Mouse (Mus musculus) kidney, postnatal 25 days (tissue): ENCODE data around the gene Pld3.
A peak's percentile ranks its signal among the peaks of the same experiment; 100 is the strongest.

ENCODE experiments used
- DNase-seq, 2 experiments: peaks; one replicate each; pipeline ENCODE4 v3.0.0; 2021; ENCODE audit warnings: mixed read lengths in 2 of 2

The Pld3 gene

GRCm38 (mm10) chr7:27552931-27553513, at the start of gene Pld3, which contains the start of gene 2310022A10Rik:
Gene Pld3, minus strand, starts transcription at chr7:27553218.
Gene 2310022A10Rik, plus strand, starts transcription at chr7:27553233.
- peak; percentile 97 to 99 for DNase-seq

GRCm38 (mm10) chr7:27602161-27602560, 49.1 kb upstream of the Pld3 start:
- no peak for DNase-seq

- DNase-seq = no peak
Observed at GRCm38 (mm10) chr7:27601628-27602027, 48.6 kb upstream of the Pld3 start.

GRCm38 (mm10) chr7:27598053-27598452, 45.0 kb upstream of the Pld3 start:
- DNase-seq = no peak

GRCm38 (mm10) chr7:27596586-27597503, 43.8 kb upstream of the Pld3 start:
- peak; percentile 24 to 51 for DNase-seq

- peak; percentile 58 to 77 for DNase-seq
Observed at GRCm38 (mm10) chr7:27592934-27593645, 40.1 kb upstream of the Pld3 start.

- peak; percentile 45 to 61 for DNase-seq
Observed at GRCm38 (mm10) chr7:27592217-27592929, 39.4 kb upstream of the Pld3 start.

- DNase-seq = peak; percentile 93 to 98
Observed at GRCm38 (mm10) chr7:27591266-27592216, 38.5 kb upstream of the Pld3 start, which contains the start of gene Akt2. Gene Akt2, plus strand, starts transcription at chr7:27591552.

GRCm38 (mm10) chr7:27590566-27591213, 37.7 kb upstream of the Pld3 start:
- no peak for DNase-seq

- DNase-seq = no peak
Observed at GRCm38 (mm10) chr7:27590088-27590487, 37.1 kb upstream of the Pld3 start.

GRCm38 (mm10) chr7:27587741-27588140, 34.7 kb upstream of the Pld3 start:
- DNase-seq = no peak

GRCm38 (mm10) chr7:27586861-27587260, 33.8 kb upstream of the Pld3 start:
- no peak for DNase-seq

- no peak for DNase-seq
Observed at GRCm38 (mm10) chr7:27580380-27581174, 27.6 kb upstream of the Pld3 start.

GRCm38 (mm10) chr7:27578465-27578864, 25.4 kb upstream of the Pld3 start:
- no peak for DNase-seq

- DNase-seq = no peak
Observed at GRCm38 (mm10) chr7:27577589-27577988, 24.6 kb upstream of the Pld3 start.

- DNase-seq = peak; percentile 54 to 64
Observed at GRCm38 (mm10) chr7:27576914-27577313, 23.9 kb upstream of the Pld3 start.

- DNase-seq = no peak
Observed at GRCm38 (mm10) chr7:27574124-27574880, 21.3 kb upstream of the Pld3 start.

GRCm38 (mm10) chr7:27572133-27572532, 19.1 kb upstream of the Pld3 start:
- DNase-seq = no peak

- no peak for DNase-seq
Observed at GRCm38 (mm10) chr7:27569580-27570224, 16.7 kb upstream of the Pld3 start.
